Mouse (Mus musculus) MN1 (cell line): Measurements from ENCODE around the gene Camk2n1.

ENCODE experiments used
- DNase-seq: peaks from one replicate; pipeline ENCODE4 v3.0.0-alpha.2; 2016; ENCODE audit warnings: low spot score

The Camk2n1 gene

GRCm38 (mm10) chr4:138464667-138465353 is 10.7 kb downstream of the Camk2n1 start:
- DNase-seq = peak; percentile 93

GRCm38 (mm10) chr4:138465446-138465845 is 11.3 kb downstream of the Camk2n1 start:
- no peak for DNase-seq

DNA sequence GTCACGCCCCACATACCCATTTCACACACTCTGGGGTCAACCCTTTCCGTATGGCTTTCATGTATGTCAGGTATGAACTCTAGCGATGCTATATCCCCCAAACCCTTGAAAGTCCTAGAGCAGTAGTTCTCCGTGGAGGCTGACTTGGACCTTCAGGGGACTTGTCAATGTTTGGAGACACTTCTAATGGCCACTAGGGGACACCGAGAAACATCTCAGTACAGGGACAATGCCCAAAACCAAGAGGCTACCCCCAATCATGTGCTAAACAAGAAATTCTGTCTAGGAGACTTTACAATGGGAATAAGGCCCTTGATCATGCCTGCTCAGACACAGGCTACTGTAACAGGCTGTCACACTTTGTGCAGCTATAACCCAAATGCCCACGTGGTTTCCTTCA is 12.6 kb downstream of the Camk2n1 start:
- no peak for DNase-seq

GRCm38 (mm10) chr4:138467451-138467850 is 13.3 kb downstream of the Camk2n1 start:
- DNase-seq = no peak

DNA sequence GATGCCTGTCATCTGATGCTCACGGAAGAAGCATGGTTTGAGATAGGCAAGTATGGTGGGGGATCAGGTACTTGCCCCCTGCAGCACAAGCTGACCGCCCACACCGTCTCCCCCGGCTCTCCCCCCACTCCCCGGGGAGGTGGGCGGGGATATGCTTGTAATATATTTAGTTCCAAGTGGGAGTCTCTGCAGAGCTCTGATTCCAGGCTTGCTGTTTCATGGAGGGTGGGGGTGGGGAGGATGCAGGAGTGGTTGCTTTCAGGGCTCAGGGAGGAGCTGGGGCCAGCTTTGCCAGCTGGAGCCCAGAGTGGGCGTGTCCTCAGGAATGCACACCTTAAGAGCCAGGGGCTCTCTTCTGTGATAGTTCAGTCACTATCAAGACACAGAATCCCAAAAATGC is 15.0 kb downstream of the Camk2n1 start:
- no peak for DNase-seq

DNA sequence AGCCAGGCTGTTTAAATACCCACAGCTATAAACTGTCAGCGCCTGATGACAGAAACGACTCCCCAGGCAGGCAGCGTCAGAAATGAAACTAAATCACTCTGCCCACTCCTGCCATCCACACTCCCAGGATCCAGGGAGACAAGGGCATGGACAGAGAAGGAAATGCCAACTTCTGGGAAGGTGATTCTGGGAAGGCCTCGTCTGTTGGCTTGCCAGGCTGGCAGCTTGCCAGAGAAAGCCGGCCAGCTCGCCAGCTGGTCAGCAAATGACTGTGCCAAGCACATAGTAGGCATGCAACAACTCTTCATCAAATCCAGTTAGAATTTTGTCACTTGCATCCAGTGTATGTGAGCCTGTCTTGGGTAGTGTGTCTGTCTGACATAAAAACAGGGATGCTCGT is 17.1 kb downstream of the Camk2n1 start:
- peak; percentile 46 for DNase-seq

DNA sequence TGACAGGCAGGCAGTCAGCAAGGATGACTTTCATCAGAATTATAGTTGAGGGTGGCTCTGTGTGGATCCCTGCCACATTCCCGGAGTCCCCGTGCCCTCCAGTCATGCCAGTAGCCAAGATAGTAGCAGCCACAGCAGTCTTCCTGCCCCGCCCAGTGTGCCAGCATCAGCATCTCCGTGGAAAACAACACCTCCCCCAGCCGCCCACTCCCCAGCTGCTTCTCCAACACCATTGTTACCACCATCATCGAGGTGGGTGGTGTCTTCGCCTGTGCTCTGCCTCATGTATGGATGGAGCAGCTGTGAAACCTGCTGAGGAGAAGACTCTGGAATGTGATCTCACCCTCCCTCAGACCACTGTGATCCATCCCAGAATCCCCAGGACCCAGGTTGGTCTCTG is 25.5 kb downstream of the Camk2n1 start:
- no peak for DNase-seq

DNA sequence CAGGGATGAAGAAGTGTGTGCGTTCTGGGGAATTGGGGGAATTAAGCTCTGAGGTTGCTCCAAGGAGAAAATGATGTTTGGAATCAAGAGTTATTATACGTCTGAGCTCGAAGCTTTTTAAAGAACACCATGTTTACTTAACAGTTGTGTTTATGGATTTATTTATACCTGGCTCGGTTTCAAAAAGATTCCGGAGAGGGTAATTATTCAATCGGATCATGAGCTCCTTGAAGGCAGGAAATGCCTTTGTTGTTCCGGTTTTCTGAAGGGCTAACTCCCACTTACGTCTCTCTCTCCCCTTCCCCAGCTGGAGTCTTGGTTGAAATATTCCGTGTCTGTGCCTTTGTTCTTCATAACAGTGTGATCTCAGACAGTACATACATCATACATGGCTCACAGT is 26.8 kb downstream of the Camk2n1 start:
- no peak for DNase-seq

DNA sequence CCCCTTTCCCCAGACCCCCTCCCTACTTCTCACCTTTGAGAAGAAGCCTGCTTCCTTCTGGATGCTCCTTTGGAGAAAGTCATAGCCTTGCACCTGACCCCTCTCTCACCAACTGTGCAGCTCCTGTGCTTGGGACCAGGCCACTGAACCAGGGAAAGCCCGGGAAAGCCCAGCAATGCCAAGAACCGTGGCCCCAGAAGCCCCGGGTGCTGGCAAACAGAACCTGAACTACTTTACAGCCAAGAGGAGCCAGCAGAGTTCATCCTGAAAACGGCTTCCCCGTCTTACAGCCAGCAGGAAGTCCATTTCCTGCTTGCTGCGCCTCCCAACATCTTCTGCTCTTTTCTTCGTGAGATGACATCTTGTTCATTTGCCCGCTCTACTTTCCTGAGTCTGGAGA is 28.6 kb downstream of the Camk2n1 start:
- DNase-seq = no peak

- DNase-seq = no peak
These were observed 34.1 kb downstream of the Camk2n1 start for GRCm38 (mm10) chr4:138488241-138488640.

- no peak for DNase-seq
These were observed 37.0 kb downstream of the Camk2n1 start for GRCm38 (mm10) chr4:138491088-138491487.

DNA sequence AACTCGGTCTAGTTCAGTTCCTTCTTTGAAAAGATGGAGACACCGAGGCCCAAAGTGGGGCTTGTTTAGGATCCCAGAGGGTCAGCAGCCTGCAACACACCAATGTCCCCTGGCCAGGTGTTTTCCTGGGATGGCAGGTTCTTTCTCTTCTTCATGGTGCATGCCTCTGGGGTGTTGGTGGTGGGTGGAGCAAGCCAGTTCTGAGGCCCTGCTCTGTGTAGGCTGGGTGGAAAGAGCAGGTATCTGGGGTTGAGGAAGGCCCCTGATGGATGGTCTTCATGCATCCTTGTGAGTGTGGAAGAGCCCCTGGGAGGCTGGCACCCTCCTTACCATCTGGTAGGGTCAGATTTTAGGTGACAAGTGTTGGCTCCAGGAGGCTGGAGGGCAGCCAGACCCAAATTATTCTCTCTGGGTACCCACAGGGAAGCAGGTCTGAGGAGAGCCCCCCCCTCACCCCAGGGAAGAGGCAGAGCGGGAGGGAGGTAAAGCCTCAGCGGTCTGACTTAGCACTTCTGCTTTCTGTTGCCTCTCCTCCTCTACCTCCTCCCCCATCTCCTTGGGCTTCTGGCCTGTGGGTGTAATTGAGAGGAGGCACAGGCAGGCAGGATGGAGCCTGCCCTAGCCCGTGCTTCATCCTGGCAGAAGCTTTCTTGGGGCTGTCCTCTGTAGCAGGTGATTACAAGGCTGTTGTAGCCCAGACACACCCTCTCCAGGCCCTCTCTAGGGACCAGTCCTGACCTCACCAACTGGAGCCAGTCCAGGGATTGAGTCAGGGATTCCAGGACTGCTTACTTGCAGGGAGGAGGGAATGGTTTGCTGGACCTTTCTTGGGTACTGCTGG is 39.3 kb downstream of the Camk2n1 start:
- peak; percentile 99 for DNase-seq

DNA sequence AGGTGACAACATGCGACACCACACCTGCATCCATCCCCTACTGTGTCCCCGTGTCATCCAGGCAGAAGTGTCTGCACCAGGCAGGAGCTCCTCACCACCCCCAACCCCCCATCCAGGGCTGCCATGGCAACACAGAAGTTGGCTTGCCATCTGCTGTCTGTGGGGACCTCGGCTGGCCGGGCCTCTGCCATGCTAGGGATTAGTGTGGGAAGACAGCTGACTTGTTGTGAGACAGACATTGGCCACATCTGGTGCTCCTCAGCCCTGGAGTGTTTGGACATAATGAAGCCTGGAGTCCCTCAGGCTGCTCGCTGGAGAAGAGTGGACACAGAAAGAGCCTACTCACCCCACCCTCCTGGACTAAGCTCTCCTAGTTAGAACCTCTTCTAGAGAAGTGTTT is 40.8 kb downstream of the Camk2n1 start:
- peak; percentile 85 for DNase-seq

- peak; percentile 27 for DNase-seq
These were observed 41.7 kb downstream of the Camk2n1 start for GRCm38 (mm10) chr4:138495775-138496174.

GRCm38 (mm10) chr4:138496746-138497520 is 42.8 kb downstream of the Camk2n1 start:
- peak; percentile 29 for DNase-seq

- DNase-seq = no peak
These were observed 45.9 kb downstream of the Camk2n1 start for GRCm38 (mm10) chr4:138499856-138500645.

DNA sequence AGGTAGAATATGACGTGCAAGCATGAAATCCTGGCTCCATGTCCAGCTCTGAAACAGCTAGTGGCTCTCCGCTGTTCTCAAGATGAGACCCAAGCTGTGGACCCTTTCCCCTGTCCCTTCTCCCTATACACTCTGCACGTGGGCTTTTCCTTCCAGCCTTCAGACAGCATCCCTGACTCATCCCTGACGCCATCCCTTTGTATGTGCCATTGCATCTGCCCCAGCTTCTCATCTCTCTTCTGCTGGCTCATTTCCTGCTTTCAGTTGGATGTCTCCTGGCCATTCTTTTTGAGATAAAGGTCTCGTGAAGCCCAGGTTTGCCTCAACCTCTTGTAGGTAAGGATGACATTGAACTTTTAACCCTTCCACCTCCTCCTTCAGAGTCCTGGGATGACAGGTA is 46.9 kb downstream of the Camk2n1 start:
- DNase-seq = no peak

- DNase-seq = peak; percentile 78
These were observed 50.6 kb downstream of the Camk2n1 start for GRCm38 (mm10) chr4:138504632-138505101.

DNA sequence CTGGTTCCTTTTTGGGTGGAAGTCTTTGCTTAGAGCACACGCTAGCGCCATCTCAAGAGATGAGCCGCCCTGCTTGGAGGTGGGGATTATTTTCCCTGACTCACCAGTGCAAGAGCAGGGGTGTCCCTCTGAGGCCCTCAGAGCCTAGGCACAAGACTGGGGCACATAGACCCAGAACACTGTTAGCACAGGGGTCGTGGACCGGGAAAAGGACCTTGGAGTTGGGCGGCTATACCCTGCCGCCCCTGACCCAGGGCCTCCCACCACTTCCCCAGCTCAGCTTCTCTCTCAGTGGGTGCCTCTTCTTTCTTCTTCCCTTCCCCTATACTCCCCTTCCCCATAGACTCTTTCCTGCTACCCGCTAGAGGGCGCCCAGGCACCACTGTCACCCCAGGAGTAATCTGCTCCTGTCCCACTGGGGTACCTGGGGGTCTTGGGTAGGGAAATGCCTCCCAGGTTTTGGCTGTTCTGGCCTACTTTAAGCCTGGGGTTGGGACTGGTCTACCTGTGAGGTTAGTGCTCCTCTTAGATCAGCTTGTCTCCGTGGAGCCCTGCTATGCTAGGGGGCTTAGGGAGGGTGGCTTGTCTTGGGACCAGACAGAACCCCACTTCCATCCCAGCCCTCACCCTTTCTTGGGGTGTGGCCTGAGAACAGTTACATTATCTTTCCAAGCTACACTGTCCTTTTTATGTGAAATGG is 51.2 kb downstream of the Camk2n1 start:
- DNase-seq = peak; percentile 59

- DNase-seq = no peak
These were observed 53.8 kb downstream of the Camk2n1 start for GRCm38 (mm10) chr4:138507903-138508302.
